10 mouse cellular contexts compared by ENCODE assay signal in the genomic region with DNA sequence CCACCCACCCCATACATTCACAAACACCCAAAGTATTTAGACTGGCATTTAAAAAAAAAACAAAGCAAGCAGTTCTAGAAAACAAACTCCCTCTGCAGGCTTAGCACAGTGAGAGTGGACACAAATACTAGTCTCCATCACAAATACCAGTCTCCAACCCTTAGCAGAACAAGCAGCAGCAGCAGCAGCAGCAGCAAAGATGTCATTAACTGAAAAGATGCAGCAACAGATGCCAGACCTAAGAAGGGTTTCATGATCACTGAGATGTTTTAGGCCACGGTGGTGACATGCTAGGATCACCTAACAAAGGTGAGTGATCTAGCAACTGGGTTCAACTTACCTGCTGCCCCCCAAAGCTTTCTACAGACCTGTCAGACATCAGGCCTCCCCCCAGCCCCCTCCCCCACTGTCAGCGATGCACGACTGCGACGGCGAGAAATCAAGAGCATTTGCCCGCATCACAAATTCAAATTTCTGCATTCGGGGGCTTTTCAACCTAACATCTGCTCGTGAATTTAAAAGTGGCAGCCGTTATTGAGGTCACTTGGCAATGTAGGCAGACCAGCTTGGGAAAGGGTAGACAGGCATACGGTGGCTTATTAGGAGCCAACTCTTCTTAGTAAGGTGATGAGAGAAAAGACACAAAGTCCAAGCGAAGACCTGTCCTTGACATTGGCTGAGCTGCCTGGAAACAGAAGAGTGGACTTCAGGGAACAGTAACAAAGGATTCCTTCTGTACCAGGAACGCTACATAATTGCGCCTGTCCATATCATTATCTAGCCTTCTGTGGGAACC. TPM values are rescaled to one million over a fixed set of nuclear protein-coding genes. Genes with fewer than 3 reads are reported as not detected.
DNase-seq lines count a peak whose midpoint lies in the region; ATAC-seq and TF ChIP-seq lines count a peak whose summit lies in the region.
"Had no signal": no experiment of that assay in that cellular context is flagged by ENCODE, and none has a peak within 500 bp of the region (broad histone marks: within the 10 kb centered on the region; RNA-seq: fewer than 3 reads in every experiment).

No protein-coding gene starts in this region.

- no peak for DNase-seq in heart, embryonic 10.5 days (ENCODE audit: low spot score)
- DNase-seq in heart, postnatal 10 days = no peak
- peak; percentile 65 for DNase-seq in CH12.LX (ENCODE audit: extremely low read depth)
- DNase-seq in embryonic facial prominence, embryonic 10.5 days (ENCODE audit: low spot score) = no peak
- no peak for DNase-seq in right cerebral cortex, adult 2 months (ENCODE audit: low spot score in 2 of 2)
- no peak for DNase-seq in left cerebral cortex, adult 18-20 months (ENCODE audit: low spot score in 2 of 2)
- DNase-seq in layer of hippocampus, postnatal 36 days = no peak
- DNase-seq: heart, postnatal 4 days had no signal

- no peaks in the 10 kb centered on the region for H3K9me3 ChIP-seq in heart, embryonic 10.5 days
- H3K9me3 ChIP-seq in CH12.LX (replicated peaks; ENCODE audit: low read length) = no peaks in the 10 kb centered on the region
- H3K9me3 ChIP-seq in embryonic facial prominence, embryonic 10.5 days = no peaks in the 10 kb centered on the region
- H3K9me3 ChIP-seq in hindbrain, embryonic 16.5 days (ENCODE audit: control insufficient read depth, low read length) = no peaks in the 10 kb centered on the region
- H3K9me3 ChIP-seq: megakaryocyte, embryonic 14.5 days had no signal

- H3K36me3 ChIP-seq in heart, embryonic 10.5 days = no peaks in the 10 kb centered on the region
- peaks cover 20 to 81% of the 10 kb centered on the region in 2 experiments for H3K36me3 ChIP-seq in CH12.LX (replicated peaks in 1 of 2; ENCODE audit: control insufficient read depth in 1 of 2, insufficient read depth in 1 of 2, low read length in 1 of 2)
- H3K36me3 ChIP-seq in embryonic facial prominence, embryonic 10.5 days (replicated peaks) = no peaks in the 10 kb centered on the region
- H3K36me3 ChIP-seq in hindbrain, embryonic 16.5 days (ENCODE audit: control insufficient read depth, insufficient read depth, low read length) = no peaks in the 10 kb centered on the region

- no peak overlapping the region for H3K4me3 ChIP-seq in heart, embryonic 10.5 days
- H3K4me3 ChIP-seq in CH12.LX (replicated peaks in 1 of 3; ENCODE audit: low read depth in 2 of 3, low read length in 2 of 3, poor library complexity in 1 of 3) = peak overlapping the region in 1 of 3 experiments; percentile 19
- H3K4me3 ChIP-seq in embryonic facial prominence, embryonic 10.5 days = no peak overlapping the region
- peak overlapping the region; percentile 2; the same call in 1 of the 2 replicates for H3K4me3 ChIP-seq in hindbrain, embryonic 16.5 days (ENCODE audit: low read length)
- H3K4me3 ChIP-seq: megakaryocyte, embryonic 14.5 days had no signal

- no peak for ATAC-seq in hindbrain, embryonic 16.5 days

- H3K27ac ChIP-seq in heart, embryonic 10.5 days = peak overlapping the region; percentile 64; the same call in 1 of the 2 replicates
- H3K27ac ChIP-seq in CH12.LX (ENCODE audit: insufficient read depth, low read depth) = peak overlapping the region; percentile 91
- peak overlapping the region; percentile 68 for H3K27ac ChIP-seq in embryonic facial prominence, embryonic 10.5 days (replicated peaks)
- H3K27ac ChIP-seq in hindbrain, embryonic 16.5 days (ENCODE audit: low read depth, low read length) = peak overlapping the region; percentile 69

- H3K79me2 ChIP-seq in CH12.LX (replicated peaks; ENCODE audit: control insufficient read depth, extremely low read depth, insufficient read depth, poor library complexity, severe bottlenecking) = peaks cover 89% of the 10 kb centered on the region

- no peak for TF ChIP-seq EP300 in CH12.LX (IDR thresholded peaks at IDR 0.05; ENCODE audit: low read length)

- TF ChIP-seq POLR2A in CH12.LX (IDR thresholded peaks at IDR 0.05; ENCODE audit: low read depth, low read length) = no peak; the same call in 1 of the 2 replicates

- TF ChIP-seq CTCF in CH12.LX (conservative IDR thresholded peaks at IDR 0.05 in 1 of 2, IDR thresholded peaks at IDR 0.05 in 1 of 2; ENCODE audit: low read depth in 2 of 2, low read length in 2 of 2) = no peak

- peaks cover 40% of the 10 kb centered on the region for H3K4me1 ChIP-seq in heart, embryonic 10.5 days
- H3K4me1 ChIP-seq in CH12.LX (ENCODE audit: control insufficient read depth in 1 of 2, insufficient read depth in 2 of 2) = peaks cover 28 to 79% of the 10 kb centered on the region in 2 experiments
- H3K4me1 ChIP-seq in embryonic facial prominence, embryonic 10.5 days = peaks cover 43% of the 10 kb centered on the region
- H3K4me1 ChIP-seq in hindbrain, embryonic 16.5 days (ENCODE audit: control insufficient read depth, insufficient read depth, low read depth, low read length) = peaks cover 38% of the 10 kb centered on the region

- intact Hi-C loops in heart, postnatal 10 days (cut with DNase I) = no loop called here

- no peak for TF ChIP-seq RAD21 in CH12.LX (IDR thresholded peaks at IDR 0.05; ENCODE audit: low read depth, low read length)

- in situ Hi-C loops in CH12.LX (cut with MboI; ENCODE audit: low pct_ligation_motif_present, low pct_unique_long_range_greater_than_20kb, low sequenced_read_pairs) = no loop called here

- peak overlapping the region; percentile 74 for H3K4me2 ChIP-seq in CH12.LX (ENCODE audit: insufficient read depth, low read depth, poor library complexity, severe bottlenecking)
- peak overlapping the region; percentile 46 for H3K4me2 ChIP-seq in hindbrain, embryonic 16.5 days (ENCODE audit: low read length)

- H3K9ac ChIP-seq in CH12.LX (ENCODE audit: insufficient read depth, low read depth) = peak overlapping the region; percentile 99
- H3K9ac ChIP-seq in hindbrain, embryonic 16.5 days (ENCODE audit: low read depth, low read length) = peak overlapping the region; percentile 39; the same call in 1 of the 2 replicates

- no peaks in the 10 kb centered on the region for H3K27me3 ChIP-seq in heart, embryonic 10.5 days (ENCODE audit: insufficient read depth, poor library complexity, severe bottlenecking)
- no peaks in the 10 kb centered on the region for H3K27me3 ChIP-seq in CH12.LX (replicated peaks)
- H3K27me3 ChIP-seq in embryonic facial prominence, embryonic 10.5 days (replicated peaks; ENCODE audit: low read depth, poor library complexity, severe bottlenecking) = no peaks in the 10 kb centered on the region; the same call in 1 of the 2 replicates
- H3K27me3 ChIP-seq in hindbrain, embryonic 16.5 days (replicated peaks; ENCODE audit: control insufficient read depth, insufficient read depth, low read length) = no peaks in the 10 kb centered on the region
- H3K27me3 ChIP-seq: megakaryocyte, embryonic 14.5 days had no signal

- WGBS in heart, embryonic 10.5 days = 62% methylated on average over 14 of the region's 14 CpGs
- WGBS in embryonic facial prominence, embryonic 10.5 days = 56% methylated on average over 14 of the region's 14 CpGs
- 31% methylated on average over 14 of the region's 14 CpGs for WGBS in hindbrain, embryonic 16.5 days

- dilution Hi-C loops in CH12.LX (cut with MboI; ENCODE audit: extremely low pct_ligation_motif_present, extremely low pct_unique_long_range_greater_than_20kb, low sequenced_read_pairs) = no loop called here

TF ChIP-seq in CH12.LX, 34 proteins besides CTCF, POLR2A, EP300 and RAD21:
- no peak for TF ChIP-seq HCFC1 (IDR thresholded peaks at IDR 0.05; ENCODE audit: low read depth, low read length)
- TF ChIP-seq ZKSCAN1 (IDR thresholded peaks at IDR 0.05; ENCODE audit: borderline replicate concordance, low read depth, low read length) = no peak
- no peak for TF ChIP-seq USF1 (IDR thresholded peaks at IDR 0.05; ENCODE audit: low read depth, low read length)
- no peak for TF ChIP-seq GABPA (IDR thresholded peaks at IDR 0.05; ENCODE audit: insufficient replicate concordance, low read depth, low read length)
- TF ChIP-seq TCF12 (IDR thresholded peaks at IDR 0.05; ENCODE audit: low read depth, low read length) = no peak
- no peak for TF ChIP-seq MAX (IDR thresholded peaks at IDR 0.05; ENCODE audit: low read length)
- no peak for TF ChIP-seq ZNF384 (IDR thresholded peaks at IDR 0.05; ENCODE audit: low read depth, low read length)
- peak; percentile 64 for TF ChIP-seq BHLHE40 (IDR thresholded peaks at IDR 0.05; ENCODE audit: low read depth, low read length)
- TF ChIP-seq SIN3A (IDR thresholded peaks at IDR 0.05; ENCODE audit: low read length) = no peak
- TF ChIP-seq POLR2AphosphoS2 (IDR thresholded peaks at IDR 0.05; ENCODE audit: low read depth, low read length) = no peak
- 0 out of 2 replicates have a peak, but pooled peaks have one; percentile 46 for TF ChIP-seq CHD2 (IDR thresholded peaks at IDR 0.05; ENCODE audit: low read length)

RNA-seq across cellular contexts. Expression of gene Zbtb38, which starts 26.1 kb away (rescaled TPM):
- polyA plus RNA-seq in heart, embryonic 10.5 days (2016; fragmentation: Nextera tagmentation; extraction: Ambion mirVana) = 13.4 and 24.5 TPM in 2 replicates
- 10 to 100 TPM; 30.2 to 37.0 TPM for total RNA-seq in heart, postnatal 10 days (2021)
- 83.6 and 102 TPM in 2 replicates for total RNA-seq in CH12.LX (2012; rRNA removed)
- 67.9 and 68.8 TPM in 2 replicates for total RNA-seq in CH12.LX (2014; rRNA removed)
- polyA plus RNA-seq in CH12.LX (2012; ENCODE audit: insufficient read length, low read depth) = 51.7 and 53.0 TPM in 2 replicates
- 8.4 and 8.6 TPM in 2 replicates for polyA plus RNA-seq in embryonic facial prominence, embryonic 10.5 days (2016; fragmentation: Nextera tagmentation; extraction: Ambion mirVana)
- 42.5 and 43.8 TPM in 2 replicates for polyA plus RNA-seq in hindbrain, embryonic 16.5 days (2015; fragmentation: Nextera tagmentation; extraction: Ambion mirVana)
- 10 to 100 TPM; 65.0 to 70.1 TPM for total RNA-seq in left cerebral cortex, adult 18-20 months (2021)
- 10 to 100 TPM; 56.4 to 63.4 TPM for total RNA-seq in layer of hippocampus, postnatal 36 days (2021)
